Mouse (Mus musculus) hindbrain, embryonic 10.5 days (tissue): Measurements from ENCODE around the gene Coq10a. TPM values are rescaled to one million over a fixed set of nuclear protein-coding genes. Genes with fewer than 3 reads are reported as not detected.

Source experiments
- DNase-seq: peaks from one replicate; pipeline ENCODE4 v3.0.0-alpha.2; 2017; ENCODE audit warnings: low spot score
- H3K27ac ChIP-seq: fragments of 300-500 bp; sonication (generic); 2 replicates; pipeline ENCODE4 v1.5.1; 2016; ENCODE audit warnings: mild to moderate bottlenecking, moderate library complexity
- H3K27me3 ChIP-seq: fragments of 300-500 bp; sonication (generic); 2 replicates; pipeline ENCODE4 v1.6.1; 2016; ENCODE audit warnings: mild to moderate bottlenecking; ENCODE audit not compliant: poor library complexity, insufficient read depth, severe bottlenecking
- H3K36me3 ChIP-seq: fragments of 300-500 bp; sonication (generic); 2 replicates; pipeline ENCODE4 v1.6.1; 2016; ENCODE audit warnings: mild to moderate bottlenecking, moderate library complexity
- H3K4me1 ChIP-seq: fragments of 300-500 bp; sonication (generic); replicated peaks from 2 replicates; pipeline ENCODE4 v1.6.1; 2016; ENCODE audit warnings: mild to moderate bottlenecking
- H3K4me3 ChIP-seq: fragments of 300-500 bp; sonication (generic); 2 replicates; pipeline ENCODE4 v1.5.1; 2016; ENCODE audit warnings: mild to moderate bottlenecking, moderate library complexity
- H3K9me3 ChIP-seq: fragments of 300-500 bp; sonication (generic); 2 replicates; pipeline ENCODE4 v1.6.1; 2016; ENCODE audit warnings: mild to moderate bottlenecking, moderate library complexity
- WGBS: fragments of 180-500 bp; shearing (Covaris S2); methylation state at CpG from one replicate; pipeline ENCODE4 v1.1.7; 2016; 5-methylcytosine and 5-hydroxymethylcytosine counted together
- polyA plus RNA-seq: library from polyadenylated mRNA; unstranded; fragments of >200 nt; fragmentation: Nextera tagmentation; extraction: Ambion mirVana; gene quantifications from 2 replicates; pipeline ENCODE4 v1.2.1, GENCODE M21; 2016

Gene Coq10a
- polyA plus RNA-seq, 1 experiment from 2014 or later = 21.6 TPM

GRCm38 (mm10) chr10:128378462-128378861 is 9.7 kb upstream of the Coq10a start:
- H3K27me3 ChIP-seq = no peaks in the 10 kb centered on the region
- H3K4me1 ChIP-seq = peaks cover 28% of the 10 kb centered on the region
- WGBS = 78% methylated on average over 3 of the region's 3 CpGs
- H3K36me3 ChIP-seq = peaks cover 56% of the 10 kb centered on the region
- H3K9me3 ChIP-seq = no peaks in the 10 kb centered on the region
- peak overlapping the region; percentile 98; the same call in 1 of the 2 replicates for H3K27ac ChIP-seq
- peak overlapping the region; percentile 98 for H3K4me3 ChIP-seq
- no peak for DNase-seq

- peaks cover 28% of the 10 kb centered on the region for H3K4me1 ChIP-seq
- H3K27me3 ChIP-seq = no peaks in the 10 kb centered on the region
- no peak for DNase-seq
- H3K4me3 ChIP-seq = peak overlapping the region; percentile 98
- H3K36me3 ChIP-seq = peaks cover 51% of the 10 kb centered on the region
- WGBS = 61% methylated on average over 14 of the region's 14 CpGs
- peak overlapping the region; percentile 98 for H3K27ac ChIP-seq
- H3K9me3 ChIP-seq = no peaks in the 10 kb centered on the region
These were observed 9.2 kb upstream of the Coq10a start for GRCm38 (mm10) chr10:128377940-128378448.

GRCm38 (mm10) chr10:128377222-128377939 is 8.6 kb upstream of the Coq10a start:
- no peaks in the 10 kb centered on the region for H3K9me3 ChIP-seq
- under 1% methylated on average over 46 of the region's 47 CpGs for WGBS
- peaks cover 45% of the 10 kb centered on the region for H3K36me3 ChIP-seq
- peak overlapping the region; percentile 98 for H3K4me3 ChIP-seq
- H3K4me1 ChIP-seq = peaks cover 28% of the 10 kb centered on the region
- peak overlapping the region; percentile 98 for H3K27ac ChIP-seq
- H3K27me3 ChIP-seq = no peaks in the 10 kb centered on the region
- DNase-seq = peak; percentile 71

- WGBS = under 1% methylated on average over 72 of the region's 73 CpGs
- H3K4me3 ChIP-seq = peak within 1 kb of the TSS; percentile 98
- no peaks in the 10 kb centered on the region for H3K27me3 ChIP-seq
- peaks cover 37% of the 10 kb centered on the region for H3K36me3 ChIP-seq
- peaks cover 28% of the 10 kb centered on the region for H3K4me1 ChIP-seq
- no peaks in the 10 kb centered on the region for H3K9me3 ChIP-seq
- peak within 1 kb of the TSS; percentile 98 for H3K27ac ChIP-seq
- DNase-seq = peak; percentile 84
These were observed 7.8 kb upstream of the Coq10a start, which contains the start of gene Ankrd52 for GRCm38 (mm10) chr10:128376455-128377211. Ankrd52 (plus strand) TSS chr10:128377115.

GRCm38 (mm10) chr10:128376099-128376454 is 7.3 kb upstream of the Coq10a start:
- WGBS = 49% methylated on average over 4 of the region's 4 CpGs
- DNase-seq = no peak
- H3K36me3 ChIP-seq = peaks cover 32% of the 10 kb centered on the region

GRCm38 (mm10) chr10:128374393-128374792 is 5.6 kb upstream of the Coq10a start:
- no peak for DNase-seq
- Histone ChIP-seq H3K4me3 (no peak overlapping the region), H3K27ac (no peak overlapping the region), H3K27me3 (no peaks in the 10 kb centered on the region), H3K4me1 (peaks cover 35% of the 10 kb centered on the region), H3K9me3 (no peaks in the 10 kb centered on the region), H3K36me3 (peaks cover 15% of the 10 kb centered on the region)
- WGBS = 77% methylated on average over 6 of the region's 6 CpGs

More at GRCm38 (mm10) chr10:128376099-128376454, 7.3 kb upstream of the Coq10a start:
- Histone ChIP-seq H3K4me3 (peak overlapping the region; percentile 98), H3K27ac (peak overlapping the region; percentile 98), H3K9me3 (no peaks in the 10 kb centered on the region), H3K4me1 (peaks cover 28% of the 10 kb centered on the region), H3K27me3 (no peaks in the 10 kb centered on the region)

GRCm38 (mm10) chr10:128372989-128373748 is 4.4 kb upstream of the Coq10a start:
- no peaks in the 10 kb centered on the region for H3K27me3 ChIP-seq
- H3K27ac ChIP-seq = no peak overlapping the region
- H3K36me3 ChIP-seq = peaks cover 3% of the 10 kb centered on the region
- H3K4me1 ChIP-seq = peaks cover 33% of the 10 kb centered on the region
- 85% methylated on average over 6 of the region's 6 CpGs for WGBS
- DNase-seq = no peak
- H3K4me3 ChIP-seq = no peak overlapping the region
- H3K9me3 ChIP-seq = no peaks in the 10 kb centered on the region

- peaks cover 35% of the 10 kb centered on the region for H3K4me1 ChIP-seq
- H3K9me3 ChIP-seq = no peaks in the 10 kb centered on the region
- WGBS = 79% methylated on average over 5 of the region's 5 CpGs
These were observed 3.3 kb upstream of the Coq10a start for GRCm38 (mm10) chr10:128372142-128372541.

GRCm38 (mm10) chr10:128370601-128371000 is 1.8 kb upstream of the Coq10a start:
- peaks cover 25% of the 10 kb centered on the region for H3K4me1 ChIP-seq
- H3K27ac ChIP-seq = no peak overlapping the region
- no peak for DNase-seq
- 67% methylated on average over 4 of the region's 4 CpGs for WGBS
- H3K9me3 ChIP-seq = no peaks in the 10 kb centered on the region
- H3K27me3 ChIP-seq = no peaks in the 10 kb centered on the region
- no peak overlapping the region for H3K4me3 ChIP-seq
- peaks cover 2% of the 10 kb centered on the region; the same call in 1 of the 2 replicates for H3K36me3 ChIP-seq

More at GRCm38 (mm10) chr10:128372142-128372541, 3.3 kb upstream of the Coq10a start:
- no peaks in the 10 kb centered on the region for H3K36me3 ChIP-seq
- no peaks in the 10 kb centered on the region for H3K27me3 ChIP-seq
- H3K4me3 ChIP-seq = no peak overlapping the region
- DNase-seq = no peak
- H3K27ac ChIP-seq = no peak overlapping the region

GRCm38 (mm10) chr10:128370021-128370420 is 1.2 kb upstream of the Coq10a start:
- Histone ChIP-seq H3K4me1 (peaks cover 25% of the 10 kb centered on the region), H3K27me3 (no peaks in the 10 kb centered on the region), H3K4me3 (no peak overlapping the region), H3K27ac (no peak overlapping the region), H3K36me3 (peaks cover 8% of the 10 kb centered on the region), H3K9me3 (no peaks in the 10 kb centered on the region)
- 69% methylated on average over 5 of the region's 6 CpGs for WGBS
- no peak for DNase-seq

GRCm38 (mm10) chr10:128369599-128369998 is 802 bp upstream of the Coq10a start:
- H3K36me3 ChIP-seq = peaks cover 11% of the 10 kb centered on the region
- H3K27ac ChIP-seq = peak overlapping the region; percentile 89
- no peak for DNase-seq
- H3K4me3 ChIP-seq = peak overlapping the region; percentile 80
- 85% methylated on average over 6 of the region's 6 CpGs for WGBS
- no peaks in the 10 kb centered on the region for H3K27me3 ChIP-seq
- peaks cover 25% of the 10 kb centered on the region for H3K4me1 ChIP-seq
- no peaks in the 10 kb centered on the region for H3K9me3 ChIP-seq

- peaks cover 25% of the 10 kb centered on the region for H3K4me1 ChIP-seq
- DNase-seq = no peak
- H3K9me3 ChIP-seq = no peaks in the 10 kb centered on the region
- H3K4me3 ChIP-seq = peak overlapping the region; percentile 80
- peak overlapping the region; percentile 89 for H3K27ac ChIP-seq
- WGBS = 9% methylated on average over 9 of the region's 9 CpGs
- no peaks in the 10 kb centered on the region for H3K27me3 ChIP-seq
- H3K36me3 ChIP-seq = peaks cover 15% of the 10 kb centered on the region
These were observed 384 bp upstream of the Coq10a start for GRCm38 (mm10) chr10:128369218-128369543.
